Mouse (Mus musculus): ENCODE measurements around the gene Cacna1f. TPM values are rescaled to one million over a fixed set of nuclear protein-coding genes. Genes with fewer than 3 reads are reported as not detected.

The Cacna1f gene
- polyA plus RNA-seq, 1 experiment from 2014 or later, result not detected

DNA sequence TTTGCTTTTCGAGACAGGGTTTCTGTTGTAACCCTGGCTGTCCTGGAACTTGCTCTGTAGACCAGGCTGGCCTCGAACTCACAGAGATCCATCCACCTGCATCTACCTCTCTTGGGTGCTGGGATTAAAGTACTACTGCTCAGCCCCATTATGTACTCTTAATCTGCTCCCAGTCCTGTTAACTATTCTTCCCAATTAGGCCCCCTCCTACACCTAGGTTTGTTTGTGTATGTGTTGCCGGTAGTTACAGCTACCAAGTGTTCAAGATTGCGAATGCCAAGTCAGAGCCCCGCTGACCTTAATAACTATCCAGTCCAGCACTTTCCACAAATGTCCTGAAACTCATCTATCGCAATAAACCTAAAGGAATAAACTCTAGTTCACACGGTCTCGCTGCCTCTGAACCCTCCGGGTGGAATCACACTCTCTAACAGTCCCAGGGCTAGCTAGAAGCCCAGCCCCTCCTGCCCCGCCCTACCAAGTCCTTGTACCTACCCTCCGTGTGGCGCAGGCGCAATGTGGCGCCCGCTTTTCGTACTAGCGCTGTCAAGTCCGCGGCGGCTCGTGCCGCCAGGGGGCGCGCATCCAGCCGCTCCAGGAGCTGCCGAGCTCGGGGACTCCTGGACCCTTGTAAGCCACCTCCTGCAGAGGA is 72.6 kb downstream of the Cacna1f start:
- Histone ChIP-seq H3K4me2 (ENCODE audit: low read length) (peak overlapping the region; percentile 45), H3K27me3 (replicated peaks; ENCODE audit: control insufficient read depth, insufficient read depth, low read length) (no peaks in the 10 kb centered on the region), H3K4me1 (ENCODE audit: control insufficient read depth, insufficient read depth, low read length) (no peaks in the 10 kb centered on the region), H3K36me3 (ENCODE audit: control insufficient read depth, insufficient read depth, low read length) (no peaks in the 10 kb centered on the region), H3K4me3 (ENCODE audit: low read depth, low read length) (peak overlapping the region; percentile 13; the same call in 1 of the 2 replicates), H3K9ac (ENCODE audit: low read length) (0 out of 2 replicates have a peak overlapping the region, but pooled peaks have one; percentile 21), H3K9me3 (replicated peaks; ENCODE audit: control insufficient read depth, low read length) (no peaks in the 10 kb centered on the region), H3K27ac (ENCODE audit: low read depth, low read length) (no peak overlapping the region)
- DNase-seq (ENCODE audit: low spot score), result peak; percentile 90
- peak; percentile 96 for ATAC-seq
- WGBS, result 28% methylated on average over 27 of the region's 27 CpGs

GRCm38 (mm10) chrX:7680057-7680412 is 73.2 kb downstream of the Cacna1f start:
- Histone ChIP-seq H3K9me3 (replicated peaks; ENCODE audit: control insufficient read depth, low read length) (no peaks in the 10 kb centered on the region), H3K27ac (ENCODE audit: low read depth, low read length) (no peak overlapping the region), H3K4me2 (ENCODE audit: low read length) (peak overlapping the region; percentile 45), H3K4me3 (ENCODE audit: low read depth, low read length) (peak overlapping the region; percentile 13; the same call in 1 of the 2 replicates), H3K36me3 (ENCODE audit: control insufficient read depth, insufficient read depth, low read length) (no peaks in the 10 kb centered on the region), H3K9ac (ENCODE audit: low read length) (0 out of 2 replicates have a peak overlapping the region, but pooled peaks have one; percentile 21), H3K27me3 (replicated peaks; ENCODE audit: control insufficient read depth, insufficient read depth, low read length) (no peaks in the 10 kb centered on the region), H3K4me1 (ENCODE audit: control insufficient read depth, insufficient read depth, low read length) (no peaks in the 10 kb centered on the region)
- DNase-seq (ENCODE audit: low spot score) (no peak), ATAC-seq (no peak)
- 35% methylated on average over 12 of the region's 12 CpGs for WGBS

- H3K4me3 ChIP-seq (ENCODE audit: low read depth, low read length), result peak within 1 kb of the TSS; percentile 13; the same call in 1 of the 2 replicates
- no peaks in the 10 kb centered on the region for H3K36me3 ChIP-seq (ENCODE audit: control insufficient read depth, insufficient read depth, low read length)
- no peak for DNase-seq (ENCODE audit: low spot score)
- 0 out of 2 replicates have a peak within 1 kb of the TSS, but pooled peaks have one; percentile 21 for H3K9ac ChIP-seq (ENCODE audit: low read length)
- H3K9me3 ChIP-seq (replicated peaks; ENCODE audit: control insufficient read depth, low read length), result no peaks in the 10 kb centered on the region
- ATAC-seq, result no peak
- 65% methylated on average over 14 of the region's 14 CpGs for WGBS
- H3K4me2 ChIP-seq (ENCODE audit: low read length), result peak within 1 kb of the TSS; percentile 45
- no peak within 1 kb of the TSS for H3K27ac ChIP-seq (ENCODE audit: low read depth, low read length)
- no peaks in the 10 kb centered on the region for H3K27me3 ChIP-seq (replicated peaks; ENCODE audit: control insufficient read depth, insufficient read depth, low read length)
- no peaks in the 10 kb centered on the region for H3K4me1 ChIP-seq (ENCODE audit: control insufficient read depth, insufficient read depth, low read length)
These were observed 74.0 kb downstream of the Cacna1f start, which contains the start of gene Magix for GRCm38 (mm10) chrX:7680864-7681263. Gene Magix, minus strand, starts transcription at chrX:7681251.

Other genes with a start within 250 kb of the Cacna1f start
- gene Usp27x, start 231.3 kb upstream of the Cacna1f start, polyA plus RNA-seq (2014; fragmentation: Nextera tagmentation; extraction: Ambion mirVana), result 0.75 TPM in 2 replicates
- gene Foxp3, start 33.4 kb upstream of the Cacna1f start, polyA plus RNA-seq (2014; fragmentation: Nextera tagmentation; extraction: Ambion mirVana), result 0.09 TPM in 1 of 2 replicates, not detected in the other
- 2.6 and 3.3 TPM in 2 replicates for gene Ppp1r3f, start 32.8 kb upstream of the Cacna1f start, polyA plus RNA-seq (2014; fragmentation: Nextera tagmentation; extraction: Ambion mirVana)
- 37.0 and 44.0 TPM in 2 replicates for gene Ccdc22, start 1.6 kb upstream of the Cacna1f start, polyA plus RNA-seq (2014; fragmentation: Nextera tagmentation; extraction: Ambion mirVana)
- gene Syp, start 31.4 kb downstream of the Cacna1f start, polyA plus RNA-seq (2014; fragmentation: Nextera tagmentation; extraction: Ambion mirVana), result 69.2 and 96.1 TPM in 2 replicates
- gene Prickle3, start 50.2 kb downstream of the Cacna1f start, polyA plus RNA-seq (2014; fragmentation: Nextera tagmentation; extraction: Ambion mirVana), result 0.94 and 1.6 TPM in 2 replicates
- gene Plp2, start 64.3 kb downstream of the Cacna1f start, polyA plus RNA-seq (2014; fragmentation: Nextera tagmentation; extraction: Ambion mirVana), result 38.4 and 51.5 TPM in 2 replicates
- gene Magix, start 74.2 kb downstream of the Cacna1f start, polyA plus RNA-seq (2014; fragmentation: Nextera tagmentation; extraction: Ambion mirVana), result 0.13 TPM in 1 of 2 replicates, not detected in the other
- 56.2 and 57.4 TPM in 2 replicates for gene Gpkow, start 90.0 kb downstream of the Cacna1f start, polyA plus RNA-seq (2014; fragmentation: Nextera tagmentation; extraction: Ambion mirVana)
- gene Wdr45, start 107.2 kb downstream of the Cacna1f start, polyA plus RNA-seq (2014; fragmentation: Nextera tagmentation; extraction: Ambion mirVana), result 30.2 and 31.3 TPM in 2 replicates
- gene Gm45208, start 115.2 kb downstream of the Cacna1f start, polyA plus RNA-seq (2014; fragmentation: Nextera tagmentation; extraction: Ambion mirVana), result not detected in 2 replicates
- gene Praf2, start 121.4 kb downstream of the Cacna1f start, polyA plus RNA-seq (2014; fragmentation: Nextera tagmentation; extraction: Ambion mirVana), result 139 and 145 TPM in 2 replicates
- 43.8 and 45.3 TPM in 2 replicates for gene Ccdc120, start 143.8 kb downstream of the Cacna1f start, polyA plus RNA-seq (2014; fragmentation: Nextera tagmentation; extraction: Ambion mirVana)
- gene Tfe3, start 155.5 kb downstream of the Cacna1f start, polyA plus RNA-seq (2014; fragmentation: Nextera tagmentation; extraction: Ambion mirVana), result 16.1 and 23.9 TPM in 2 replicates
- gene Gripap1, start 182.7 kb downstream of the Cacna1f start, polyA plus RNA-seq (2014; fragmentation: Nextera tagmentation; extraction: Ambion mirVana), result 44.0 and 50.4 TPM in 2 replicates
- gene Kcnd1, start 215.2 kb downstream of the Cacna1f start, polyA plus RNA-seq (2014; fragmentation: Nextera tagmentation; extraction: Ambion mirVana), result 1.3 and 1.6 TPM in 2 replicates
- 31.8 and 36.9 TPM in 2 replicates for gene Otud5, start 234.3 kb downstream of the Cacna1f start, polyA plus RNA-seq (2014; fragmentation: Nextera tagmentation; extraction: Ambion mirVana)

Measured in forebrain, embryonic 14.5 days (tissue).